Mouse (Mus musculus) megakaryocyte, embryonic 14.5 days (primary cell): ENCODE data around the gene Cpm.

Experiments
- FLI1 ChIP-seq: IDR thresholded peaks from 2 replicates; pipeline ENCODE4 v1.6.1; 2012; ENCODE audit warnings: low read length, inconsistent platforms, mixed read lengths
- GATA1 ChIP-seq: IDR thresholded peaks from 3 replicates; pipeline ENCODE4 v1.6.1; 2012; ENCODE audit warnings: mixed read lengths, low read length, inconsistent platforms, borderline replicate concordance

- TF ChIP-seq FLI1 (no peak), GATA1 (no peak)
Observed at GRCm38 (mm10) chr10:117641400-117642200, 12.3 kb downstream of the Cpm start.
